Mouse (Mus musculus) limb, embryonic 13.5 days (tissue): ENCODE measurements around the gene Atxn1l. TPM values are rescaled to one million over a fixed set of nuclear protein-coding genes. Genes with fewer than 3 reads are reported as not detected.

Source experiments
- ATAC-seq: fragments of 200-750 bp; cut with Nextera tagmentation; 2 replicates; pipeline ENCODE4 v1.8.0; 2017; ENCODE audit warnings: low read depth, moderate number of reproducible peaks, moderate TSS enrichment; ENCODE audit not compliant: low FRiP score
- H3K27ac ChIP-seq: fragments of 300-500 bp; sonication (generic); 2 replicates; pipeline ENCODE4 v1.5.1; 2015; ENCODE audit warnings: inconsistent platforms, mild to moderate bottlenecking, moderate library complexity
- H3K27me3 ChIP-seq: fragments of 300-500 bp; sonication (generic); 2 replicates; pipeline ENCODE4 v1.6.1; 2015; ENCODE audit warnings: mild to moderate bottlenecking, inconsistent platforms
- H3K36me3 ChIP-seq: fragments of 300-500 bp; sonication (generic); 2 replicates; pipeline ENCODE4 v1.6.1; 2015; ENCODE audit warnings: inconsistent platforms, mild to moderate bottlenecking, moderate library complexity
- H3K4me1 ChIP-seq: fragments of 300-500 bp; sonication (generic); 2 replicates; pipeline ENCODE4 v1.6.1; 2015; ENCODE audit warnings: inconsistent platforms
- H3K4me2 ChIP-seq: fragments of 300-500 bp; sonication (generic); replicated peaks from 2 replicates; pipeline ENCODE4 v1.6.1; 2015; ENCODE audit warnings: inconsistent platforms, mild to moderate bottlenecking, moderate library complexity
- H3K4me3 ChIP-seq: fragments of 300-500 bp; sonication (generic); 2 replicates; pipeline ENCODE4 v1.5.1; 2015; ENCODE audit warnings: moderate library complexity, mild to moderate bottlenecking, inconsistent platforms
- H3K9ac ChIP-seq: fragments of 300-500 bp; sonication (generic); 2 replicates; pipeline ENCODE4 v1.6.1; 2015; ENCODE audit warnings: mild to moderate bottlenecking, inconsistent platforms
- H3K9me3 ChIP-seq: fragments of 300-500 bp; sonication (generic); 2 replicates; pipeline ENCODE4 v1.6.1; 2016; ENCODE audit warnings: inconsistent platforms
- WGBS: fragments of 180-500 bp; shearing (Covaris S2); methylation state at CpG from one replicate; pipeline ENCODE4 v1.1.7; 2015; 5-methylcytosine and 5-hydroxymethylcytosine counted together
- polyA plus RNA-seq: library from polyadenylated mRNA; unstranded; fragments of >200 nt; fragmentation: Nextera tagmentation; extraction: Ambion mirVana; gene quantifications from 2 replicates; pipeline ENCODE4 v1.2.1, GENCODE M21; 2015

Gene Atxn1l
- polyA plus RNA-seq, 1 experiment from 2014 or later, result 11.3 TPM

GRCm38 (mm10) chr8:109714961-109715360 lies 22.6 kb downstream of the Atxn1l start:
- 94% methylated on average over 5 of the region's 5 CpGs for WGBS
- Histone ChIP-seq H3K4me3 (no peak overlapping the region), H3K27me3 (no peaks in the 10 kb centered on the region), H3K27ac (no peak overlapping the region), H3K9ac (no peak overlapping the region), H3K4me2 (no peak overlapping the region), H3K9me3 (no peaks in the 10 kb centered on the region), H3K36me3 (peaks cover 94% of the 10 kb centered on the region), H3K4me1 (no peaks in the 10 kb centered on the region)
- no peak for ATAC-seq

- WGBS, result 90% methylated on average over 1 of the region's 1 CpGs
- ATAC-seq, result no peak
- peaks cover 92% of the 10 kb centered on the region for H3K36me3 ChIP-seq
These were observed 25.0 kb downstream of the Atxn1l start for GRCm38 (mm10) chr8:109712521-109712920.

GRCm38 (mm10) chr8:109707921-109708320 lies 29.6 kb downstream of the Atxn1l start:
- Histone ChIP-seq H3K27ac (no peak overlapping the region), H3K36me3 (peaks cover 55% of the 10 kb centered on the region), H3K9ac (no peak overlapping the region; the same call in 1 of the 2 replicates), H3K9me3 (no peaks in the 10 kb centered on the region), H3K4me2 (no peak overlapping the region), H3K4me1 (peaks cover 28% of the 10 kb centered on the region), H3K4me3 (no peak overlapping the region), H3K27me3 (0 out of 2 replicates have a peak, but pooled peaks cover 4% of the 10 kb centered on the region)
- no peak for ATAC-seq
- 96% methylated on average over 4 of the region's 4 CpGs for WGBS

More at GRCm38 (mm10) chr8:109712521-109712920, 25.0 kb downstream of the Atxn1l start:
- Histone ChIP-seq H3K4me3 (no peak overlapping the region), H3K9me3 (no peaks in the 10 kb centered on the region), H3K4me1 (peaks cover 8% of the 10 kb centered on the region), H3K27me3 (no peaks in the 10 kb centered on the region), H3K27ac (no peak overlapping the region), H3K9ac (no peak overlapping the region), H3K4me2 (no peak overlapping the region)

GRCm38 (mm10) chr8:109706874-109707237 lies 30.7 kb downstream of the Atxn1l start:
- Histone ChIP-seq H3K4me3 (peak overlapping the region; percentile 83), H3K9ac (peak overlapping the region; percentile 95), H3K4me2 (peak overlapping the region; percentile 89), H3K9me3 (no peaks in the 10 kb centered on the region), H3K27ac (no peak overlapping the region), H3K4me1 (peaks cover 28% of the 10 kb centered on the region), H3K36me3 (peaks cover 44% of the 10 kb centered on the region), H3K27me3 (0 out of 2 replicates have a peak, but pooled peaks cover 6% of the 10 kb centered on the region)
- ATAC-seq, result no peak
- WGBS, result 14% methylated on average over 2 of the region's 2 CpGs

- peak overlapping the region; percentile 83 for H3K4me3 ChIP-seq
- H3K4me1 ChIP-seq, result peaks cover 28% of the 10 kb centered on the region
- peak; percentile 51 for ATAC-seq
- peak overlapping the region; percentile 89 for H3K4me2 ChIP-seq
- no peaks in the 10 kb centered on the region for H3K9me3 ChIP-seq
- H3K9ac ChIP-seq, result peak overlapping the region; percentile 95
- WGBS, result under 1% methylated on average over 28 of the region's 30 CpGs
- peak overlapping the region; percentile 92 for H3K27ac ChIP-seq
- 0 out of 2 replicates have a peak, but pooled peaks cover 6% of the 10 kb centered on the region for H3K27me3 ChIP-seq
- peaks cover 38% of the 10 kb centered on the region for H3K36me3 ChIP-seq
These were observed 31.3 kb downstream of the Atxn1l start for GRCm38 (mm10) chr8:109706076-109706873.

GRCm38 (mm10) chr8:109705320-109706075 lies 32.0 kb downstream of the Atxn1l start, which contains the start of gene Zfp821:
TSS of gene Zfp821 (plus strand) at chr8:109705546.
- Histone ChIP-seq H3K27me3 (0 out of 2 replicates have a peak, but pooled peaks cover 6% of the 10 kb centered on the region), H3K9me3 (0 out of 2 replicates have a peak, but pooled peaks cover 4% of the 10 kb centered on the region), H3K36me3 (peaks cover 30% of the 10 kb centered on the region), H3K9ac (peak within 1 kb of the TSS; percentile 95), H3K4me3 (peak within 1 kb of the TSS; percentile 83), H3K4me2 (peak within 1 kb of the TSS; percentile 89), H3K4me1 (peaks cover 28% of the 10 kb centered on the region), H3K27ac (peak within 1 kb of the TSS; percentile 92)
- peak; percentile 87 for ATAC-seq
- under 1% methylated on average over 54 of the region's 100 CpGs for WGBS

- Histone ChIP-seq H3K27ac (peak overlapping the region; percentile 29; the same call in 1 of the 2 replicates), H3K9me3 (0 out of 2 replicates have a peak, but pooled peaks cover 4% of the 10 kb centered on the region), H3K27me3 (0 out of 2 replicates have a peak, but pooled peaks cover 6% of the 10 kb centered on the region), H3K36me3 (peaks cover 23% of the 10 kb centered on the region), H3K4me2 (peak overlapping the region; percentile 89), H3K4me1 (peaks cover 28% of the 10 kb centered on the region), H3K9ac (peak overlapping the region; percentile 66), H3K4me3 (peak overlapping the region; percentile 83)
- peak; percentile 12; the same call in 1 of the 2 replicates for ATAC-seq
- 12% methylated on average over 24 of the region's 24 CpGs for WGBS
These were observed 32.8 kb downstream of the Atxn1l start for GRCm38 (mm10) chr8:109704565-109705319.

GRCm38 (mm10) chr8:109698477-109698876 lies 39.1 kb downstream of the Atxn1l start:
- ATAC-seq, result no peak
- H3K36me3 ChIP-seq, result no peaks in the 10 kb centered on the region
- WGBS, result 79% methylated on average over 3 of the region's 3 CpGs
- 0 out of 2 replicates have a peak, but pooled peaks cover 4% of the 10 kb centered on the region for H3K9me3 ChIP-seq
- no peak overlapping the region for H3K9ac ChIP-seq
- no peak overlapping the region for H3K27ac ChIP-seq
- peaks cover 17% of the 10 kb centered on the region for H3K4me1 ChIP-seq
- 0 out of 2 replicates have a peak, but pooled peaks cover 6% of the 10 kb centered on the region for H3K27me3 ChIP-seq
- no peak overlapping the region for H3K4me3 ChIP-seq
- no peak overlapping the region for H3K4me2 ChIP-seq

GRCm38 (mm10) chr8:109697754-109698153 lies 39.8 kb downstream of the Atxn1l start:
- H3K4me2 ChIP-seq, result no peak overlapping the region
- 72% methylated on average over 1 of the region's 1 CpGs for WGBS
- H3K27ac ChIP-seq, result no peak overlapping the region
- 0 out of 2 replicates have a peak, but pooled peaks cover 4% of the 10 kb centered on the region for H3K9me3 ChIP-seq
- ATAC-seq, result no peak
- H3K9ac ChIP-seq, result no peak overlapping the region
- no peaks in the 10 kb centered on the region for H3K36me3 ChIP-seq
- H3K4me3 ChIP-seq, result no peak overlapping the region
- H3K4me1 ChIP-seq, result peaks cover 17% of the 10 kb centered on the region
- 0 out of 2 replicates have a peak, but pooled peaks cover under 1% of the 10 kb centered on the region for H3K27me3 ChIP-seq

- 34% methylated on average over 6 of the region's 6 CpGs for WGBS
- no peaks in the 10 kb centered on the region for H3K9me3 ChIP-seq
- H3K36me3 ChIP-seq, result no peaks in the 10 kb centered on the region
- peaks cover 37% of the 10 kb centered on the region for H3K4me1 ChIP-seq
- H3K27me3 ChIP-seq, result no peaks in the 10 kb centered on the region
- peak overlapping the region; percentile 99; the same call in 1 of the 2 replicates for H3K4me3 ChIP-seq
- H3K4me2 ChIP-seq, result peak overlapping the region; percentile 78
- no peak overlapping the region for H3K27ac ChIP-seq
- no peak for ATAC-seq
- no peak overlapping the region for H3K9ac ChIP-seq
These were observed 43.4 kb downstream of the Atxn1l start for GRCm38 (mm10) chr8:109694154-109694553.

GRCm38 (mm10) chr8:109693146-109693900 lies 44.2 kb downstream of the Atxn1l start, which contains the start of gene Ist1:
TSS of gene Ist1 (minus strand) at chr8:109693260.
- Histone ChIP-seq H3K4me2 (peak within 1 kb of the TSS; percentile 78), H3K36me3 (no peaks in the 10 kb centered on the region), H3K4me1 (peaks cover 37% of the 10 kb centered on the region), H3K9ac (peak within 1 kb of the TSS; percentile 98), H3K27me3 (no peaks in the 10 kb centered on the region), H3K27ac (peak within 1 kb of the TSS; percentile 67), H3K4me3 (peak within 1 kb of the TSS; percentile 99), H3K9me3 (no peaks in the 10 kb centered on the region)
- peak; percentile 98 for ATAC-seq
- WGBS, result under 1% methylated on average over 57 of the region's 57 CpGs
